Mouse (Mus musculus) MEL (cell line): ENCODE results near the gene Opa3.

Experiments
- EP300 ChIP-seq, 2 experiments: IDR thresholded peaks; 2 replicates each; pipeline ENCODE4 v1.6.1; 2011; ENCODE audit warnings: improper control_type of control experiment in 2 of 2, low read length in 2 of 2, low read depth in 1 of 2, mild to moderate bottlenecking in 1 of 2
- GATA1 ChIP-seq: IDR thresholded peaks from 2 replicates; pipeline ENCODE4 v1.6.1; 2011; ENCODE audit warnings: low read depth, low read length, improper control_type of control experiment
- MAZ ChIP-seq: IDR thresholded peaks from 2 replicates; pipeline ENCODE4 v1.6.1; 2012; ENCODE audit warnings: low read depth, mild to moderate bottlenecking, inconsistent platforms, low read length, improper control_type of control experiment
- SIN3A ChIP-seq: IDR thresholded peaks from 2 replicates; pipeline ENCODE4 v1.6.1; 2012; ENCODE audit warnings: low read length, improper control_type of control experiment, inconsistent platforms

GRCm38 (mm10) chr7:19214940-19215339 lies 13.2 kb upstream of the Opa3 start:
- TF ChIP-seq SIN3A (peak; percentile 31; the same call in 1 of the 2 replicates), GATA1 (peak; percentile 82), EP300 (IDR thresholded peaks at IDR 0.05; ENCODE audit: low read depth in 1 of 2, low read length in 2 of 2) (peak in 1 of 2 experiments; percentile 24; a peak in 1 of 4 replicates), MAZ (no peak)
